Mouse (Mus musculus) heart, postnatal 4 days (tissue): Measurements from ENCODE around the gene Rad9b. TPM values are rescaled to one million over a fixed set of nuclear protein-coding genes. Genes with fewer than 3 reads are reported as not detected.

ENCODE experiments used
- DNase-seq: peaks from one replicate; pipeline ENCODE4 v3.0.0; 2021
- total RNA-seq, 2 experiments: library from RNA; stranded (reverse); gene quantifications; 2 replicates each; pipeline ENCODE4 v1.2.3; 2021

Gene Rad9b
- total RNA-seq: 1 to 10 TPM; 1.7 to 2.8 TPM

- DNase-seq: peak; percentile 99
Measured at GRCm38 (mm10) chr5:122353807-122354491, at the start of gene Rad9b, which contains the start of gene Vps29. Gene Rad9b, minus strand, starts transcription at chr5:122354233. Gene Vps29, plus strand, starts transcription at chr5:122354369.

- no peak for DNase-seq
Measured at GRCm38 (mm10) chr5:122403362-122403761, 49.3 kb upstream of the Rad9b start.

DNA sequence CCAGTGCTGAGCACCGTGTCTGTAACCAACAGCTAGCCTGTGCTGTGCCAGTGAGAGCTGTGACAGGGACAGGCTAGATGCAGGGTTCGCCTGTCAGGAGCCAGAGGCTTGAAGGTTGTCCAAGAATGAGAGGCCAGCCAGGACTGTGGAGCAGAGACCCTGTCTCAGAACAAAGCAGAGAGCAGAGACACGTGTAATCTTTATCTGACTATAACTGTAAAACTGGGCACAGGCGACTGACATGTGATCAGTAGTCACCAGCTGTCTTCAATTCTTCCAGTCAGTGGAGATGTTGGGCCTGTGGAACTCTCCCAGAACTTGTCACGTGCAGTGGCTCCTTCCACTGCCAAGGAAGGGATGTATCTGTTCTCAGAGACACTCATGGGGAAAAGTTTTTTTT lies 48.7 kb upstream of the Rad9b start:
- DNase-seq: peak; percentile 79

- DNase-seq: no peak
Measured at GRCm38 (mm10) chr5:122402160-122402559, 48.1 kb upstream of the Rad9b start.

DNA sequence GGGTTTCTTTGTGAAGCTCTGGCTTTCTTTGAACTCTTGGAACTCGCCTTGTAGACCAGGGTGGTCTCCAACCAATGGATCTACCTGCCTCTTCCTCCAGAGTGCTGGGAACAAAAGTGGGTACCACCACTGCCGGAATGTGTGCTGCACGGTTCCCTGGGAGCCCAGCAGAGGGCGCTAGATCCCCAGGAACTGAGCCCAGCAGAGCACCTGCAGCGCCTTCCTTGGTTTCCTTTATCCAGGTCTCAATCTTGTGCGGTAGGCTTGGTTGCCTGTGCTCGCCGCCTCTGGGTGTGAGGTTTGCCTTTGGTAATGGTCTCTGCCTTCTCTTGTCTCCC lies 47.2 kb upstream of the Rad9b start:
- peak; percentile 86 for DNase-seq

DNA sequence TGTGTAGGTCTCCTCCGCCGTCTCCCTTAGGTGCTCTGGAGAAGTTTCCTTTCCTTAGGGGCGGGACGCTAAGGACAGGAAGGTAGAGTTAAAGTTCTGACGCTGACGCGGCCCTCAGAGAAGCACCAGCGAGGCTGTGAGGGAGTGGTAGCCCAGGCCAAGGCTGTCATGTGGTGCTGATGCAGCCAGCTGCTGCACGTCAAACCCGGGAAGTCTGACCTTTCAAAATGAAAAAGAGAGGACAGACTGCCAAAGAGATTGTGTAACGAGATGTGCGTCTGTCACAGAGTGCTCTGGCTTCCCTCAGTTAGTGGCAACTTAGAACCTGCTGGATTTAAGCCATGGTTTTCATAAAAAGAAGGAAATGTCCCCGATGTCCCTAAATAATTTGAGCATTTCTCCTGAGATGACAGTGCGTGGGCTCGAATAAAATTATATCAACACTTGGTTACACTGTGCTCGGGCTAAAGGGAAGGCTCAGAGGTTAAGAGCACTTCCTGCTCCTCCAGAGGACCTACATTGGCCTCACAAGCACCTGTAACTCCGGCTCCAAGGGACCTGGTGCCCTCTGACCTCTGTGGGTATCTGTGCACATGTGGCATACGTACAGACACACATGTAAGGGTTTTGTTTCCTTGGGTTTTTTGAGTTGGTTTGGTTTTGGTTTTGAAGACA lies 46.7 kb upstream of the Rad9b start:
- DNase-seq: peak; percentile 73

DNA sequence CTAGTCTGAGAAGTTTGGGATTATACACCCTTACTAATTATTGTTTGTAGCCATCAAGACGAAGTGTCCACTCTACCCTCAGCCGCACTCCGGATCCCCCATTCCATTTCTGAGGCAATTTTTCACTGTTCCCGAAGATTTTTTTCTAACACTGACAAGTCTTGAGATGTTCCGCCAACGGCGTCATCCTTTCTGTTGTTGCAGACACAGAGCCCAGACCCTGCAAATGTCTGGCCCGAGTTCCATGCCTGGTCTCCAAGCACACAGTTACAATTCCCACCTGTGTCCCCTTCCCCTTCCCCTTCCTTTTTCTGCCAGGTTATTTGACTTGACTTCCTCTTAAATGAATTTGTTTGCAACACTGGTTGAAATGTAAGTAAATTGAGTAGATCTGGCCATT lies 45.8 kb upstream of the Rad9b start:
- no peak for DNase-seq

- no peak for DNase-seq
Measured at GRCm38 (mm10) chr5:122397495-122397894, 43.5 kb upstream of the Rad9b start.

DNA sequence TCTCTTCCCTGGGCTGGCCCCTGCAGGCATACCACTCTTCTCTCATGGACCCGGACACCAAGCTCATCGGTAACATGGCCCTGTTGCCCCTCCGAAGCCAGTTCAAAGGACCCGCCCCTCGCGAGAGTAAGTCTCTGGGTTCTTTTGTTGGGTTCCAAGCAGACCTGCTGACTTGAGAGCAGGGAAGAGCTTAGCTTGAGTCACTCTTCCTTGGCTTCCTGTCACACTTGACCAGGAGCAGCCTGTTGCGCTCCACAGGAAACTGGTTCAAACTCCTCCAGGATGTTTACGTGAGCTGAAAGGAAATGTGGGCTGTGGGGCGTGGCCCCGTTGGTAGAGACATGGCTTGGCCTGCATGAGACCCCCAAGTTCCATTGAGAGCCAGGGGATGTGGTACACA lies 42.8 kb upstream of the Rad9b start:
- peak; percentile 65 for DNase-seq

DNA sequence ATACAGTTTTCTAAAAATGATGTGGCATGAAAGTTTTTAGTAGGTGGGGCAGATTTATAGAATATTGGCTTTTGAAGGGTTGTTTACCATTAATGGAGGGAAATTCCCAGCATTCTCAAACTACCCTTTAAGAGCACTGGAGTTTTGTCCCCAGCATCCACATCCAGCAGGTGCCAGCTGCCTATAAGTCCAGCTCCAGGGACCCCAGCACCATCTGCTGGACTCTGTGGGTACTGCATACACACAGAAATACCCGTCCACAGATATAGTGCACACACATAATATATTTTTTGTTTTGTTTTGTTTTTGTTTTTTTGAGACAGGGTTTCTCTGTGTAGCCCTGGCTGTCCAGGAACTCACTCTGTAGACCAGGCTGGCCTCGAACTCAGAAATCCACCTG lies 39.9 kb upstream of the Rad9b start:
- peak; percentile 87 for DNase-seq

DNA sequence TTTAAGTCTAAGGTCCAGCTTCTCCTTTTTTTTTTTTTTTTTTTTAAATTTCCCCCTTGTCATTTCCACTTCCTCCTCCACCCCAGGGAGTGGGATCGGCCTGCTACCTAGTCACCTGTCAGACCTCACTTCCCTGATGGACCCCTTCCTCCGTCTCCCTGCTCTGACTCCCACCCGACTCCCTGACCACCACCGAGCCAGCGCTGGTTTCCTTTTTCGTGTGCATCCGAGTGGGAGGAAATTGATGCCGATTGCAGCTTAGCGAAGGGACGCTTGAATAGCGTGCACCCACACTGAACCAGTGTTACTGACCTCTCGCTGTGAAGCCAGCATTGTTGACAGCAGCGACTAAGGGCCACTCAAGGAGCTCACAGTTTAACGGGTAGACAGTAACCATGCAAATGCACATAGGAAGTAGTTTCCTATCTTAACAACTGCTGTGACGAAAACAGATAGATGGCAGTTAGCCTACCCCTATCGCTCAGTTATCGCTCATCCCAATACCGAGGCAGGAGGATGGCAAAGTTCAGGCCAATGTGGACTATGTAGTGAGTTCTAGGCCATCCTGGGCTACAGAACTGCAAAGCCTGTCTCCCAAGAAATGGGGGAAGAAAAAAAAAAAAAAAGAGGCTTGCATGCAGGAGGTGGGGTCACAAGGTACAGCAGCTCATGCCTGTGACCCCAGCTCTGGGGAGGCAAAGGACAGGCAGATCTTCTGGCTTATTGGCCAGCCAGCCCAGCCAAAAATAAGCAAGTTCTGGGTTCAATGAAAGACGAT lies 38.4 kb upstream of the Rad9b start:
- peak; percentile 36 for DNase-seq

GRCm38 (mm10) chr5:122391786-122392180 lies 37.8 kb upstream of the Rad9b start, which contains the start of gene Arpc3:
Gene Arpc3, plus strand, starts transcription at chr5:122391878.
- DNase-seq: peak; percentile 95

GRCm38 (mm10) chr5:122391178-122391785 lies 37.2 kb upstream of the Rad9b start:
- DNase-seq: no peak

DNA sequence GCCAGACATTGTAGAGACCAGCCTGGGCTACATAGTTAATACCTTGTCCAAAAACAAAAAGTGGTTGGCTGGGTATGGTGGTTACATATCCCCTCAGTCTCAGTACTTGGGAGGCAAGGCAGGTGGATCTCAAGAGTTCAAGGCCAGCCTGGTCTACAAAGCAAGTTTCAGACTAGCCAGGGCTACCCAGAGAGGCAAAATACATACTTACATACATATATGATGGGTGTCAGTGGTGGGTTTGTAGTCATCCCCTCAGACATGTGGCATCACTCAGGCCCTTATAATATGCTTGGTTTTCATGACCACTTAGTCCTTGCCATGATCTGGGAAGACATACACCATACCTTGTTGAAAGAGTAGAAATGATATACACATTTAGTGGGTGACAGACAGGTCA lies 36.6 kb upstream of the Rad9b start:
- DNase-seq: no peak

GRCm38 (mm10) chr5:122390006-122390405 lies 36.0 kb upstream of the Rad9b start:
- no peak for DNase-seq

DNA sequence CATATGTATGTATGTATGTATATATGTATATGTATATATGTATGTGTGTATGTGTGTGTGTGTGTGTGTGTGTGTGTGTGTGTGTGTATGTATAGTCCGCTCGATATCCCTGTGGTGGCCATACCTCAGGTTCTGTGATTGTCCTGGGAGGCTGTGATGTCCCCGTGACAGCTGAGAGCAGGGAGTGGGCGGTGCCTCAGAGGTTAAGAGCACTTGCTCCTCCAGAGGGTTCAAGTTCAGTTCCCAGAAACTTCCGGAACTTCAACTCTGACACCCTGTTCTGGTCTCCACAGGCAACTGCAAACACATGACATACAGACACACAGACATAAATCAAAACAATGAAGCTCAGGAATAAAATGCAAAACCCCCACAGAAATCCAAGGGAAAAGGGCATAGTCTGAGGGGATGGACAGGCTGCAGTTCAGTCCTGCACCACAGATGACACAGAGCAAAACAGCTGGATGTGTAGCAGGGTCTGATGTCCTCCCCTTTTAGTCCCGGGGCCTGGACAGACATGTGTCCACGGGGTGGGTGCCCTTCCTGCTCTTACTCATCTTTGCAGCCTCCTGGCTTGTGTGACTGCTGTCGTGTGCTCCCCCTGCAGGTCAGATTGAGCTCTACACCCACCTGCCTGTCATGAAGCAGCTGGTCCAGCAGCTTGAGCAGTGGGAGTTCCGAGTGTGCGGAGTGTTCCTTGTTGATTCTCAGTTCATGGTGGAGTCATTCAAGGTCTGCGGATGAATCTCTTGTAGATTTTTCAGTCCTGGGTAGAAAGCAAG lies 25.5 kb upstream of the Rad9b start:
- DNase-seq: peak; percentile 82

- DNase-seq: no peak
Measured at GRCm38 (mm10) chr5:122378171-122378570, 24.1 kb upstream of the Rad9b start.

GRCm38 (mm10) chr5:122377101-122377833 lies 23.2 kb upstream of the Rad9b start:
- DNase-seq: no peak

GRCm38 (mm10) chr5:122372878-122373277 lies 18.8 kb upstream of the Rad9b start:
- DNase-seq: no peak

DNA sequence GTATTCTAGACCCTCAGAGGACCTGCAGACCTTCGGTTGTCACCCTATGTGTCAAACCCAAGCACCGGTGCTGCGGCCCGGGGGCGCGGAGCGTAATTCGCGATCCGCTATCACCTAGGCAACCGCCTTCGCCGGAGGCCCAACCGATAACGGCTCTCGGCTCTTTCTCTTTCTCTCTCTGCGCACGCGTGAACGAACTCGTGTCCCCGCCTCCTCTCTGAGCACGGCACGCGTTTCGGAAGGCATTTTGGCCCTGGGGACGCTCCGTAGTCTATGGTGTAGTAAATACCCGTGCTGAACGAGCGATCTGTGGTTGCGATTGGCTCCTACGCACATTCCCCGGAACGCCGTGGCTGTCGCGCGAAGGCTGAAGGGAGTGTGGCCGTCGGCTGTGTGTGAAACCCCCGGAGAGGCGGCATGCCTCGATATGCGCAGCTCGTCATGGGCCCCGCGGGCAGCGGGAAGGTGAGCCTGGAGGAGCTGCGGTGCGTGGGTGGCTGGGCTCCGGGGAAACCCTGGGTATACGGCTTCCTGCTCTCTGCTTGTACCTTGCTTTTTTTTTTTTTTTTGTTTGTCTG lies 18.2 kb upstream of the Rad9b start, which contains the start of gene Fam216a:
Gene Fam216a (minus strand): TSS at position 173 of the 578 bp plus-strand sequence.
- DNase-seq: peak; percentile 99
